Mouse (Mus musculus) C2C12 (cell line): ENCODE results near the gene Gimap8. TPM values are rescaled to one million over a fixed set of nuclear protein-coding genes. Genes with fewer than 3 reads are reported as not detected.
"Not testable (repeated sequence)": the region's sequence is repeated elsewhere in the genome, so short reads cannot be mapped to it uniquely, and the experiment has no call there.

Source experiments
- H3K27me3 ChIP-seq: one replicate; pipeline ENCODE4 v1.6.1; 2011; ENCODE audit not compliant: control insufficient read depth, insufficient read depth, insufficient read length
- H3K36me3 ChIP-seq: one replicate; pipeline ENCODE4 v1.6.1; 2011; ENCODE audit not compliant: control insufficient read depth, insufficient read depth
- H3K4me3 ChIP-seq: one replicate; pipeline ENCODE4 v1.5.1; 2011; ENCODE audit warnings: mild to moderate bottlenecking, control low read depth; ENCODE audit not compliant: poor library complexity, insufficient read depth, severe bottlenecking
- H3K79me2 ChIP-seq: one replicate; pipeline ENCODE4 v1.6.1; 2011; ENCODE audit not compliant: control insufficient read depth, insufficient read depth
- H3K79me3 ChIP-seq: one replicate; pipeline ENCODE4 v1.6.1; 2011; ENCODE audit warnings: low read depth, control low read depth
- H3ac ChIP-seq: one replicate; pipeline ENCODE3; 2011; ENCODE audit warnings: low read depth; ENCODE audit not compliant: control insufficient read depth, insufficient read length
- CEBPB ChIP-seq: IDR thresholded peaks from one replicate; pipeline ENCODE4 v1.6.1; 2011; ENCODE audit warnings: low read depth, mild to moderate bottlenecking, control low read depth, moderate library complexity
- CTCF ChIP-seq: IDR thresholded peaks from one replicate; pipeline ENCODE4 v1.5.1; 2011; ENCODE audit not compliant: control insufficient read depth, insufficient read depth, insufficient read length
- FOSL1 ChIP-seq: IDR thresholded peaks from one replicate; pipeline ENCODE4 v1.8.0; 2011; ENCODE audit warnings: mild to moderate bottlenecking, low read length; ENCODE audit not compliant: poor library complexity, insufficient read depth, severe bottlenecking
- MAX ChIP-seq: IDR thresholded peaks from one replicate; pipeline ENCODE4 v1.6.1; 2011; ENCODE audit warnings: mild to moderate bottlenecking, control low read depth
- MYOD1 ChIP-seq: IDR thresholded peaks from one replicate; pipeline ENCODE4 v1.6.1; 2011; ENCODE audit warnings: low read depth; ENCODE audit not compliant: control insufficient read depth, insufficient read length
- MYOG ChIP-seq: IDR thresholded peaks from one replicate; pipeline ENCODE4 v1.6.1; 2011; ENCODE audit not compliant: control insufficient read depth, insufficient read length; ENCODE audit errors: extremely low read depth
- USF1 ChIP-seq: IDR thresholded peaks from one replicate; pipeline ENCODE4 v1.6.1; 2011; ENCODE audit warnings: low read depth, mild to moderate bottlenecking, control low read depth, moderate library complexity
- polyA plus RNA-seq: library from polyadenylated mRNA; unstranded; fragments of >200 nt; fragmentation: generic; extraction: Trizol; gene quantifications from one replicate; pipeline ENCODE4 v1.2.1, GENCODE M21; 2012; ENCODE audit warnings: missing spikeins

The Gimap8 gene
- polyA plus RNA-seq, 1 experiment = not detected

GRCm38 (mm10) chr6:48610657-48611056, 36.4 kb upstream of the Gimap8 start:
- H3ac ChIP-seq = no peak overlapping the region
- TF ChIP-seq USF1 = no peak
- TF ChIP-seq MAX = no peak
- H3K79me3 ChIP-seq = no peaks in the 10 kb centered on the region
- H3K4me3 ChIP-seq = no peak overlapping the region
- H3K79me2 ChIP-seq = no peaks in the 10 kb centered on the region
- no peaks in the 10 kb centered on the region for H3K27me3 ChIP-seq
- H3K36me3 ChIP-seq = no peaks in the 10 kb centered on the region

GRCm38 (mm10) chr6:48613464-48613863, 33.6 kb upstream of the Gimap8 start:
- no peaks in the 10 kb centered on the region for H3K27me3 ChIP-seq
- H3K4me3 ChIP-seq = no peak overlapping the region
- no peaks in the 10 kb centered on the region for H3K79me2 ChIP-seq
- no peaks in the 10 kb centered on the region for H3K79me3 ChIP-seq
- no peaks in the 10 kb centered on the region for H3K36me3 ChIP-seq
- TF ChIP-seq CTCF = no peak
- no peak for TF ChIP-seq MYOG
- TF ChIP-seq MAX = no peak
- TF ChIP-seq USF1 = no peak
- TF ChIP-seq CEBPB = no peak
- TF ChIP-seq MYOD1 = no peak
- TF ChIP-seq FOSL1 = no peak
- no peak overlapping the region for H3ac ChIP-seq

- Histone ChIP-seq H3K4me3 (no peak overlapping the region), H3K36me3 (no peaks in the 10 kb centered on the region), H3ac (no peak overlapping the region), H3K27me3 (no peaks in the 10 kb centered on the region), H3K79me2 (no peaks in the 10 kb centered on the region), H3K79me3 (no peaks in the 10 kb centered on the region)
- TF ChIP-seq MYOD1 = no peak
Observed at GRCm38 (mm10) chr6:48614756-48615155, 32.3 kb upstream of the Gimap8 start.

GRCm38 (mm10) chr6:48620031-48620430, 27.0 kb upstream of the Gimap8 start:
- Histone ChIP-seq H3K27me3 (no peaks in the 10 kb centered on the region), H3K36me3 (no peaks in the 10 kb centered on the region), H3K79me3 (no peaks in the 10 kb centered on the region), H3K79me2 (no peaks in the 10 kb centered on the region), H3K4me3 (no peak overlapping the region), H3ac (no peak overlapping the region)
- no peak for TF ChIP-seq MYOD1
- no peak for TF ChIP-seq CTCF
- no peak for TF ChIP-seq MAX
- TF ChIP-seq USF1 = no peak
- TF ChIP-seq CEBPB = no peak
- no peak for TF ChIP-seq FOSL1
- no peak for TF ChIP-seq MYOG

GRCm38 (mm10) chr6:48622186-48622843, 24.7 kb upstream of the Gimap8 start:
- H3K79me3 ChIP-seq, H3K79me2 ChIP-seq, H3K4me3 ChIP-seq, H3ac ChIP-seq, H3K36me3 ChIP-seq: not testable (repeated sequence)
- H3K27me3 ChIP-seq = peaks cover 14% of the 10 kb centered on the region

- no peaks in the 10 kb centered on the region for H3K79me2 ChIP-seq
- TF ChIP-seq MAX (no peak), MYOG (no peak), CTCF (no peak), FOSL1 (no peak), CEBPB (no peak), MYOD1 (no peak), USF1 (no peak)
- H3ac ChIP-seq = no peak overlapping the region
- no peaks in the 10 kb centered on the region for H3K79me3 ChIP-seq
- H3K27me3 ChIP-seq = peaks cover 14% of the 10 kb centered on the region
- H3K4me3 ChIP-seq = no peak overlapping the region
- no peaks in the 10 kb centered on the region for H3K36me3 ChIP-seq
Observed at GRCm38 (mm10) chr6:48623460-48623859, 23.6 kb upstream of the Gimap8 start.
